Mouse (Mus musculus): ENCODE measurements at regions not wholly inside any gene's neighbourhood (a gene's known extent, or its start where the extent isn't known, plus 50 kb on each side); places are given as distances from the start of the nearest gene placed in this dataset.

GRCm38 (mm10) chr11:31735257-31735656 is 63.6 kb upstream of the Bod1 start (continued):
- TF ChIP-seq USF1 (IDR thresholded peaks at IDR 0.05; ENCODE audit: low read depth, low read length), result no peak
- TF ChIP-seq EP300 (IDR thresholded peaks at IDR 0.05; ENCODE audit: low read length), result peak; percentile 81
- no peak for TF ChIP-seq ZMIZ1 (IDR thresholded peaks at IDR 0.05; ENCODE audit: low read depth, low read length)
- peak; percentile 73 for TF ChIP-seq SMC3 (IDR thresholded peaks at IDR 0.05; ENCODE audit: low read depth, low read length)
- peak; percentile 77 for TF ChIP-seq ETS1 (conservative IDR thresholded peaks at IDR 0.05; ENCODE audit: low read depth, low read length)
- TF ChIP-seq MEF2A (IDR thresholded peaks at IDR 0.05; ENCODE audit: borderline replicate concordance, low read depth, low read length), result peak; percentile 66; the same call in 1 of the 2 replicates
- no peak for TF ChIP-seq ZNF384 (IDR thresholded peaks at IDR 0.05; ENCODE audit: low read depth, low read length)
- peak; percentile 54 for TF ChIP-seq CHD2 (IDR thresholded peaks at IDR 0.05; ENCODE audit: low read length)
- no peak for TF ChIP-seq POLR2AphosphoS2 (IDR thresholded peaks at IDR 0.05; ENCODE audit: low read depth, low read length)
- TF ChIP-seq PAX5 (IDR thresholded peaks at IDR 0.05; ENCODE audit: low read length), result no peak
- no peak for TF ChIP-seq UBTF (IDR thresholded peaks at IDR 0.05; ENCODE audit: low read depth, low read length)
- TF ChIP-seq JUND (conservative IDR thresholded peaks at IDR 0.05; ENCODE audit: low read depth, low read length), result peak; percentile 66
- TF ChIP-seq SIN3A (IDR thresholded peaks at IDR 0.05; ENCODE audit: low read length), result no peak; the same call in 1 of the 2 replicates
- TF ChIP-seq E2F4 (IDR thresholded peaks at IDR 0.05; ENCODE audit: insufficient replicate concordance, low read depth, low read length), result no peak
- TF ChIP-seq RAD21 (IDR thresholded peaks at IDR 0.05; ENCODE audit: low read depth, low read length), result peak; percentile 64
- TF ChIP-seq GABPA (IDR thresholded peaks at IDR 0.05; ENCODE audit: insufficient replicate concordance, low read depth, low read length), result no peak
- TF ChIP-seq MYC (IDR thresholded peaks at IDR 0.05; ENCODE audit: low read depth, low read length), result peak; percentile 44; the same call in 1 of the 2 replicates

- H3K27me3 ChIP-seq (replicated peaks), result no peaks in the 10 kb centered on the region
- H3K4me3 ChIP-seq (replicated peaks in 1 of 3; ENCODE audit: low read depth in 2 of 3, low read length in 2 of 3, poor library complexity in 1 of 3), result no peak overlapping the region
- no peaks in the 10 kb centered on the region for H3K36me3 ChIP-seq (replicated peaks in 1 of 2; ENCODE audit: control insufficient read depth in 1 of 2, insufficient read depth in 1 of 2, low read length in 1 of 2)
- H3K9me3 ChIP-seq (replicated peaks; ENCODE audit: low read length), result no peaks in the 10 kb centered on the region
- TF ChIP-seq ZMIZ1 (IDR thresholded peaks at IDR 0.05; ENCODE audit: low read depth, low read length) (no peak), TBP (conservative IDR thresholded peaks at IDR 0.05; ENCODE audit: low read depth, low read length) (no peak), MEF2A (IDR thresholded peaks at IDR 0.05; ENCODE audit: borderline replicate concordance, low read depth, low read length) (peak; percentile 76; the same call in 1 of the 2 replicates), ETS1 (conservative IDR thresholded peaks at IDR 0.05; ENCODE audit: low read depth, low read length) (peak; percentile 61), ELF1 (IDR thresholded peaks at IDR 0.05; ENCODE audit: low read depth, low read length) (peak; percentile 33; the same call in 1 of the 2 replicates)
- peaks cover 40 to 69% of the 10 kb centered on the region in 2 experiments for H3K4me1 ChIP-seq (ENCODE audit: control insufficient read depth in 1 of 2, insufficient read depth in 2 of 2)
- in situ Hi-C loops (cut with MboI; ENCODE audit: low pct_ligation_motif_present, low pct_unique_long_range_greater_than_20kb, low sequenced_read_pairs) (no loop called here), dilution Hi-C loops (cut with MboI; ENCODE audit: extremely low pct_ligation_motif_present, extremely low pct_unique_long_range_greater_than_20kb, low sequenced_read_pairs) (no loop called here)
- H3K4me2 ChIP-seq (ENCODE audit: insufficient read depth, low read depth, poor library complexity, severe bottlenecking), result no peak overlapping the region
- H3K79me2 ChIP-seq (replicated peaks; ENCODE audit: control insufficient read depth, extremely low read depth, insufficient read depth, poor library complexity, severe bottlenecking), result no peaks in the 10 kb centered on the region
- no peak overlapping the region for H3K9ac ChIP-seq (ENCODE audit: insufficient read depth, low read depth)
- DNase-seq (ENCODE audit: extremely low read depth), result peak; percentile 77
- H3K27ac ChIP-seq (ENCODE audit: insufficient read depth, low read depth), result no peak overlapping the region
Measured at GRCm38 (mm10) chr11:31736086-31736485, 64.4 kb upstream of the Bod1 start.

All from CH12.LX (cell line).